Mouse (Mus musculus) layer of hippocampus, postnatal 36 days (tissue): ENCODE results near the gene Olfr460. TPM values are rescaled to one million over a fixed set of nuclear protein-coding genes. Genes with fewer than 3 reads are reported as not detected.
"Not testable (repeated sequence)": the region's sequence is repeated elsewhere in the genome, so short reads cannot be mapped to it uniquely, and the experiment has no call there.

ENCODE experiments used
- DNase-seq, 2 experiments: peaks; one replicate each; pipeline ENCODE4 v3.0.0; 2022
- total RNA-seq, 2 experiments: library from RNA; stranded (reverse); gene quantifications; 2 replicates each; pipeline ENCODE4 v1.2.3; 2021

The Olfr460 gene
- total RNA-seq: not detected

DNA sequence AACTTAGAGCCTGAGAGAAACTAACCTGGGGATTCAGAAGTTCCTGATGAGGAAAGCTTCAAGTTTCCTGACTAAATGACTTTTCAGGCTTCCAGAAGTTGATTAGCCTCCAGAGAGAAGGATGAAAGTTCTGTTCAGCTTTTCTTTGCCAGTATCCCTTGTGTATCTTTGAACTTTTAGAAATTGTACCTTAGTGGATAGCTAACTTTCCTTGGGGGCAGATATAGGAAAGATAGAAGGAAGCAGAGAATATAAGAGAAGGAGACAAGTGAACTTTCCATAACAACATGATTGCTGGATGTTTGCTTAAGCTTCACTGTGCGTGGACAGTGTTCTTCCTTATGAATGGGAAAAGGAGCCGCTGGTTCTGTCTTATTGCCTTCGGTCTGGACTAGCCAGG lies at the start of gene Olfr460:
Olfr460 (plus strand) TSS at position 301 of the 400 bp plus-strand sequence.
- no peak for DNase-seq

DNA sequence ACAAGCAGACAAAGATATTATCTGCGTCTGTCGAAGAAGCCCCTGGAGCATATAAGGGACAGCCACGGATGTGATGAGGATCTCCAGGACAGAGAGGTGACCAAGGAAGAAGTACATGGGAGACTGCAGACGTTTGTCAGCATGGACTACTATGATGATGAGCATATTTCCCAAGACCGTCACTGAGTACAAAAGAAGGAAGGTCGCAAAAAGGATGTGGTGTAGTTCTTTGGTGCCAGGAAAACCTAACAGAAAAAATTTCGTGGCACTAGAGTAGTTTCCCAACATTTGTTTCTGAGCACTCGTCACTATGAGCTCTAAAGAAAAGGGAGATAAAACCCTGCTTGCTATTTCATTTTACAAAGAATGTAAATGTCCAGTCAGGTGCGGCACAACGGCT lies 24.6 kb upstream of the Olfr460 start:
- no peak for DNase-seq

DNA sequence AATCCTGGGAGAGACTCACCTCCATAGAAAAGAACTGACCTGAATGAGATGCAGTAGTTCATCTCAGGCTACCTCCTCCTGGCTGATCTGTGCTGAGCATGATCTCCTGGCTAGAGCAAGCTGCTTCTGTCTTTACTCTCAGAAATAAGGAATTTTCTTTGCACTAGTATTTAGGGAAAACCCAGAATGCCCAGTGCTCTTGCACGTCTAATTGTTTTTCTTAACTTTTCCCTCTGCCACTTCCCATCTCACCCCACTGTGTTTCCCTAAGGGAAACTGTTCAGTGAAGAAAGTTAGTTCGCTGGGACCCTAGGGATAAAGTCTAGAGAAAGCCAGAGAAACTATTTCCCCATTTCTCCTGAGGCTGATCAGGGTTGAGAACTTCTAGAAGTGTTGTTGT lies 14.3 kb upstream of the Olfr460 start, which contains the start of gene Olfr461:
Olfr461 (minus strand) TSS at position 101 of the 400 bp plus-strand sequence.
- no peak for DNase-seq

DNA sequence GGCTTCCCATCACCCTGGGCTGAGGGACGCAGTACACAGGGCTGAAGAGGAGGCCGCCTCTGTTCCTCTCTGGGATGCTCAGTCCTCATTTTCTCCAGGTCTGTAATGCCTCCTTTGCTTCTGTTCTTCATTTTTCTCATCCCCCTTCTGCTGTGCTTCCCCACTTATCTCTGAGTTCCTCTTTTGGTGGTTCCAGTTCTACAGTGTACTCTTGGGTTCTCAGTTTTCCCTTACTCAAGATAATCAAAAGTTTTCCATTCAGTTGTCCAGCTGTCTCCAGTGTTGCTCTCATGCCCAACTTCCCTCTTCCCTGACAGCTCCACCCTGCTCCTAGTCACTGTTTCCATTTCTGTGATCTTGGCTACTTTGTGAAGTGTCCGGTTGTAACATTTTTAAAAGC lies 4.3 kb downstream of the Olfr460 start:
- no peak for DNase-seq

DNA sequence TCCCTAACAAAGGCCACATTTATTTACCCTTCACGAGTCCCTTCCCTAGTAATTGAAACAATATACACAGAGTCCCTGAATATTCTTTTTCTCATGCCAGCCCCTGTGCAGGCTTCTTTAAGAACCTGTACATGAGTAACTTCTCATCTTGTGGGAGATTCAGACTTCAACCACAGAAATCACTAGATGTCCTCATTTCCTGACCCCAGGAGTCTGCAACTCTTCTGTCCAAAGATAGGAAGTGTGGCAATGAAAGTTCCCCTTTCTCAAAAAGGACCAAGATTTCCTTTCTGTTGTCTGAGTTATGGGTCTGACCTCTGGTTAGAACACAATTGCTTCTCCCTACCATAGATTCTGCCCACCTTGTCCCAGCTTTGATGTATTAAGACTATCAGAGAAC lies 7.0 kb downstream of the Olfr460 start:
- DNase-seq: no peak

DNA sequence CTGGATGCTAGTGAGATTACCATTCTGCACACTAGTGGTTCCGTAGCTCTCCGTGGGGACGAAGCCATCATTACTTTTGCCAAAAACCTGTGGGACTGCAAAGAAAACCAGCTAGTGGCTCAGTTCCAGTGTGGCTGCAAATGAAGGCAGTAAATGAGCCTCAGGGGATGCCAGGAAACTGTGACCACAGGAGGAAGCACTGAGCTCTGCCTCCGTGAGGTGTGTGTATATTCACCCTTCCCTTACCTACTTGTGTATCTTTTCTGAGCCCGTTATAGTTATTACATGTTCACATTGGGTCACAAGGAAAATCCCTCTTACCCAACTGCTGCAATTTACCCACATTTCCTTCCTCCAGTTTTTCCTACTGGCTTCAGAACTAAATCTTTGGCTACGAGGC lies 15.0 kb downstream of the Olfr460 start:
- no peak for DNase-seq

DNA sequence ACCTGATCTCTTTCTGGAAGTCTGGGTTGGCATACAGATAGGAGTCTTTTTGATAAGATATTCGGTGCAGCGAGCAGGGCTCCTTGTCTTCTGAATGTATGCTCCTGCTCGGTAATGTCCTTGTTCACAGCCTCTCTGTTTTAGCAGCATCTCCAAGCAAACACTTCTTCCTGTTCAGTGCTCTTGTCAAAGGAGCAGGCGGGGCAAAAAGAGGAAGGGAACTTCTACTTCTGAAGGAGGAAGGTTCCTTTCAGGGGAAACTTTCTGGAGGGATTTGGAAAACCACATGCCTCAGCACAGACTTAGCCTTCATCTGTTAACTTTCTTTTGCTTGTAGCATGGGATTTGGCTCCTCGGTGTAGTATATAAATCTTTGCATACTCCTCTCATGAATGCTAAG lies 16.4 kb downstream of the Olfr460 start, which contains the start of gene Clec5a:
Clec5a (minus strand) TSS at position 177 of the 400 bp plus-strand sequence.
- no peak for DNase-seq

DNA sequence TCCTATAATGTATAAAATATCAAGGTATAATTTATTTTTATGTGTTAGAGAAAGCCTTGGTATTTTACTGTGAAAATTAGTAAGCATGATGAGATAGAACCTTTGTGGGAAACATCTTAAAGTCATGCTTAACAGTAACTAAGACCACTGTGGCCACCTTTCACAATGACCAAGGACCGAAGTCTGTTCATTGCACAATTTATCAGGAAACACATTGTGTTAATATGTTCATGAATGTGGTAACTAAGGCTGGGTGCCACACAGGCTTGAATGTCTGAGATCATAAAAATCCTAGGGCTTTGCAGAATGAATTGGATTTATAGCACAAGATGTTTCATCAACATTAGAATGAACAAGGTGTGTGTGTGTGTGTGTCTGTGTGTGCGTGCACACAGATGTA lies 19.1 kb downstream of the Olfr460 start:
- no peak for DNase-seq

DNA sequence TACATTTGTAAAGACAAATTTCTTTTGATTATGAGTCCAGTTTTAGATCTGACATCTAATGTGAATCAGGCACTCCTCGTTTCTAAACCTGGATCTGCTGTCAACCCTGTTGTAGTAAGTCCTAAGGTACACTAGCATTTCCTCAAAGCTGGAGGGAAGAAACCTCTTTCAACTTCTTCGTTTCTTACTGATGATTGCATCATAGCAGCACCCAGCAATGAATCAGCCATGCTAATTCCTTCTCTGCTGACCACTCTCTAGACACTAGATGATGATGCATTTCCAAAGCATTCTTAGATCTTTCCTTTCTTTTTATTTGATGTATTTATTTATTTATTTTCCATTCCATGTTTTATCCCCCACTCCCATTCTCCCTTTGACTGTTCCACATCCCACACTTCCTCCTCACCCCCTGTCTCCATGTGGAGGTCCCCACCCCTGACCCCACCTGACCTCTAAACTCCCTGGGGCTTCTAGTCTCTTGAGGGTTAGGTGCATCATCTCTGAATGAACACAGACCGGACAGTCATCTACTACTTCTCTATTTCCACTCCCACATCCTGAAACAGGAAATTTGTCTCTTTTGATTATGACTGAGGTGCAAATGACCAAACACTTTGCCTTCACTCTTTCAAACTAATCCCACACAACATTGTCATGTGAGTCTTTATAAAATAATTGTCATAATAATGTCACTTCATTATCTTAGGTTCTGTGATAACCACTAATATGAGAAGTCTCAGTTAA lies 25.7 kb downstream of the Olfr460 start:
- DNase-seq: no peak

DNA sequence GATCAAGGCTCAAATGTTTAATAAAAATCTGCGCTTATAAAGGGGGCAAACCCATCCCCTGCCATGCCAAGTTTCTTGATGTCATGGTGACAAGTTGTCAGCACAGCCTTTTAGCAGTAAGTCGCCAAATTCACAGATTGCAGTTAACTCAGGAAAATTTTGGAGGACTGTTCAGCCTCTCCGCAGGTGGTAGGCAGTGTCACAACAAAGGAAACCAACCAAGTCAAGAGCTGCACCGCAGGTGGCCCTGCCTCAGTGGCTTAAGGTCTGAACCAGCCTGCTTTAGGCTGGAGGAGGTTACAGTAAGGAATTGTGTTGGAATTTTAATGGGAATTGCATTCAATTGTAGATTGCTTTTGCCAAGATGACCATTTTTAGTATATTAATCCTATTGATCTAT lies 29.3 kb downstream of the Olfr460 start:
- not testable (repeated sequence) for DNase-seq

DNA sequence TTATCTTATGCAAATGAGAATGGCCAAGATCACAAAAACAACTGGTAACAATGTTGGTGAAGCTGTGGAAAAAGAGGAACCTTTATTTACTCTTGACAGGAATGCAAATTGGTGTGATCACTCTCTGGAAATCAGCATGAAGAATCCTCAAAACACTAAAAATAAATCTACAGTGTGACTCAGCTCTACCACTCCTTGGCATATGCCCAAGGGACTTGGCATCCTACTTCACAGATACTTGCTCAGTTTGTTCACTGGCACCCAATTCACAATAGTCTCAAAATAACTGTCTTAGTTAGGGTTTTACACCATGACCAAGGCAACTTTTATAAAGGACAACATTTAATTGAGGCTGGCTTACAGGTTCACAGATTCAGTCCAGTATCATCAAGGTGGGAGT lies 38.1 kb downstream of the Olfr460 start:
- peak; percentile 20 to 37 for DNase-seq

DNA sequence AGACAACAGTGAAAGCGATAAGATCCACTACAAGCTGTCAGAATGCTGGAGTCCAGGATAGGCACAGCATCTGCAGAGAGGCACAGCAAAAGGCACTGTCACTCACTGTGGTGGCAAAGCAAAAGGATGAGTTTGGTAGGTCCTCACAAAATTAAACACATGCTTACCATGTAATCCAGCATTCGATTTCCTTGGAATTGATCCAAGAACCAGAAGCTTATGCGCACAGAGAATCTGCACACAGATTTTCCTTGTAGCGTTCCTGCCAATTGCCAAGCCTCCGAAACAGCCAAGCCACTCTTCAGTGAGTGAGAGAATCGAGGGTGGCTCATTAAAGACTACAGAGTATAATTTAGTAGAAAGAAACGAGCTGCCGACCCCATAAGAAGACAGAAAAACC lies 41.0 kb downstream of the Olfr460 start:
- peak; percentile 13 to 24 for DNase-seq

DNA sequence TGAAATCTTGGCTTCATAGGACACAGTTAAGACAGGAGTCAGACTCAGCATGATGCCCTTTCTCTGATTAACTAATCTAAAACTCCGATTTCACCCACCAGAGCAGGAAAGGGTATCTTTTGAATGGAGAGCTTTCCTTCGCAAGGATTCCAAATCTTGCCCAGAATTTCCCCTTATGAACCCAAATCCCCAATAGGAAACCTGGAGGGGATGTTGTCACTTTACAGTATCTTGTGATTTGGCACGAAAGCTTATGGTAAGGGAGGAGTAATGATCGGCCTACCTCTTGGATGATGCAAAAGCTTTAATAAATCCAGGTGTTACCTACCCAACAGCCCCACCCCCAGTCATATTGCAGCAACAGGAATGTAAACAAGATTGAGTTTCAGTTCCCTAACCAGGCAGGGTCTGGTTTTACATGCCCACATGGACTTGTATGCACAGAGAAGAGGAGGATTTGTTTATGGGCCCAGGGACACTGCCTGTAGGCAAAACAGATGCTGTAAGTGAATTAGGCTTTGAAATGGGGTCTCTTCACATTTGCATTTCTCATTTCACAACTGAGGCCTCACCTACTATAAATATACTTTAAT lies 44.1 kb downstream of the Olfr460 start, which contains the start of gene Tas2r138:
Tas2r138 (minus strand) TSS at position 51 of the 593 bp plus-strand sequence.
- no peak for DNase-seq

DNA sequence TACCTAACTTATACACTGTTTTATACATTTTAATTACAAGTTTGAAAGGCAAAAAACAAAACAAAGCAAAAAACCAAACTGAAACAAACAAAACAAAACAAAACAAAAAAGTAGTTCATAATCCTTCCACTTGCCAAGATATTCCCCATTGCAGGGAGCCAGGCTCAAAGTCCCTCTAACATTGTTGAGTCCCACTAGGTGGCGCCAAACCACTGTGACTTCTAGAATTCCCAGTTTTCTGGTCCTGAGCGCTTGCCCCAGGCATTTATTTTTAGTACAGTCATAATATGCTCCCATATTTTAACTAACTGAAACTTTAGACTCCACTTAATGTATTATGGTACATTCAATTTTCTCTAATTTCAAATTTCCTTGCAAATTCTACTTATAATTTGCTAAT lies 48.7 kb downstream of the Olfr460 start:
- peak; percentile 38 to 51 for DNase-seq

Other genes starting within 250 kb of the Olfr460 start
- gene Agk, start 244.3 kb upstream of the Olfr460 start, total RNA-seq: 10 to 100 TPM; 44.8 to 47.5 TPM
- 10 to 100 TPM; 46.2 to 48.4 TPM for gene E330009J07Rik, start 133.4 kb upstream of the Olfr460 start, total RNA-seq
- under 1 TPM in 1 of 2 experiments, not detected in 1; 0.33 TPM for gene Wee2, start 130.4 kb upstream of the Olfr460 start, total RNA-seq
- 10 to 100 TPM; 33.9 to 36.0 TPM for gene Ssbp1, start 98.1 kb upstream of the Olfr460 start, total RNA-seq
- gene Tas2r137, start 78.3 kb upstream of the Olfr460 start, total RNA-seq: under 1 TPM in 1 of 2 experiments, not detected in 1; 0.32 TPM
- gene Tas2r108, start 76.0 kb upstream of the Olfr460 start, total RNA-seq: under 1 TPM; 0.35 to 0.38 TPM
- gene Prss37, start 50.0 kb upstream of the Olfr460 start, total RNA-seq: not detected
- not detected for gene Olfr461, start 14.4 kb upstream of the Olfr460 start, total RNA-seq
- gene Clec5a, start 16.3 kb downstream of the Olfr460 start, total RNA-seq: 1 to 10 TPM in 1 of 2 experiments, under 1 TPM in 1; 0.96 to 1.1 TPM
- gene Tas2r138, start 43.8 kb downstream of the Olfr460 start, total RNA-seq: not detected
- not detected for gene Mgam, start 59.3 kb downstream of the Olfr460 start, total RNA-seq